Mouse (Mus musculus): ENCODE measurements at regions not wholly inside any gene's neighbourhood (a gene's known extent, or its start where the extent isn't known, plus 50 kb on each side); places are given as distances from the start of the nearest gene placed in this dataset.
"Not testable (repeated sequence)": the region's sequence is repeated elsewhere in the genome, so short reads cannot be mapped to it uniquely, and the experiment has no call there.

DNA sequence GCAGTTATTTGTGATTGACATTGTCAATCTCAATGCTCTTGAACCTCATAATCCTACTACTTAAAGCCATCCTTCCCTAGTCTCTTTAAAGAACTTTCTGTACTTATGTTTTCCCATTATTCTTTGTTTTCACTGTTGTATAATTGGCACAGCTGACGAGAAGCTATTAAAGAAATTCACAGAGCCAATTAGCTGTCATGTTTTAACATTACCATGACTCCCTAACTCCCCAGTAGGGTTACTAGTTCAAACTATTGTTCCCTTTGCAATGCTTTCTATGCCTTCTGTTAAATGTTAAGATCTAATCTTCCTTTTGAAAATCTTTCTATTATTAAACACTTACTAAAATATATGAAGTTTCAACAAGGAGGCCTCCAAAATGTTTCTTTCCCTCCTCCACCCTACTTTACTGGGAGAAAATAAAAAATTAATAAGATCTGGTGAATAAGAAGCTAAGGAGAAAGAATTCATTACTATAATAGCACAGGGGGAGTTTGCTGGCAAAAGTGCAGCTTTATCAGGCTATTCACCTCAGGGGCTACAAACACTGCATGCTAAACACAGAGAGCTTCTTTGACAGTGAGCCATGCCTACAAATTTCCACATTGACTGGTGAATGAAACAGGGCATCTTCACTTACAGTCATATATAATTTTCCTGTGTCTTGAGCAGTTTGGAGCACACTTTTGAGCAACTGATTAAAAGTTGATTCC is 144.4 kb upstream of the Olfm3 start:
- Histone ChIP-seq H3K36me3 (replicated peaks; ENCODE audit: control insufficient read depth, insufficient read depth) (no peaks in the 10 kb centered on the region), H3K9me3 (ENCODE audit: control insufficient read depth, low read length) (no peaks in the 10 kb centered on the region), H3K4me3 (replicated peaks; ENCODE audit: low read length) (no peak overlapping the region), H3K9ac (no peak overlapping the region), H3K4me1 (replicated peaks; ENCODE audit: control insufficient read depth, insufficient read depth, low read length) (0 out of 2 replicates have a peak, but pooled peaks cover 3% of the 10 kb centered on the region), H3K27me3 (ENCODE audit: control insufficient read depth, insufficient read depth, low read length) (no peaks in the 10 kb centered on the region), H3K27ac (no peak overlapping the region), H3K4me2 (replicated peaks) (no peak overlapping the region)
- DNase-seq (ENCODE audit: low spot score) (no peak), ATAC-seq (ENCODE audit: low FRiP score) (peak; percentile 53; the same call in 1 of the 2 replicates)
- WGBS, result 34% methylated on average over 1 of the region's 1 CpGs

GRCm38 (mm10) chr3:114762373-114762772 is 141.5 kb upstream of the Olfm3 start:
- not testable (repeated sequence) for H3K4me1 ChIP-seq (replicated peaks; ENCODE audit: control insufficient read depth, insufficient read depth, low read length); H3K4me2 ChIP-seq (replicated peaks); H3K36me3 ChIP-seq (replicated peaks; ENCODE audit: control insufficient read depth, insufficient read depth); H3K9me3 ChIP-seq (ENCODE audit: control insufficient read depth, low read length); ATAC-seq (ENCODE audit: low FRiP score); H3K27ac ChIP-seq; H3K27me3 ChIP-seq (ENCODE audit: control insufficient read depth, insufficient read depth, low read length); H3K9ac ChIP-seq; DNase-seq (ENCODE audit: low spot score); H3K4me3 ChIP-seq (replicated peaks; ENCODE audit: low read length)
- WGBS, result 84% methylated on average over 6 of the region's 8 CpGs

DNA sequence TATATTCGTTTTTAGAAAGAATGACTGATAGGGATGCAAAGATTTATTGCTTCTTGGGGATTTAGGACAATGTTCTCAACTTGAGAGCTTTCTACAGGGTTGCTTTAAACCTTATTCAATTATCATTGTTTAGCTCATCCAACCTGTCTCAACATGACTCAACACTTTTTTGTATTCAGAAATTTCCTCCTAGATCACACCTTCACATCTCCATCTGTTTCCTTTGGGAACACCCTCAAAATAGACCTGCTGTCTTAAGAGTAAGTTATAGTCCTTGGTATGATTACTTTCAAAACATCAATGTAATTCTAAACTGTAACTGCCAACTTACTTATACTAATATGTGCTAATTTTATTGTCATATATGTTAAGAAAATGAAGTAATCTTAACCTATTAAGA is 114.8 kb upstream of the Olfm3 start:
- Histone ChIP-seq H3K36me3 (replicated peaks; ENCODE audit: control insufficient read depth, insufficient read depth) (no peaks in the 10 kb centered on the region), H3K4me2 (replicated peaks) (no peak overlapping the region), H3K9ac (no peak overlapping the region), H3K27ac (no peak overlapping the region), H3K27me3 (ENCODE audit: control insufficient read depth, insufficient read depth, low read length) (no peaks in the 10 kb centered on the region), H3K4me3 (replicated peaks; ENCODE audit: low read length) (no peak overlapping the region), H3K9me3 (ENCODE audit: control insufficient read depth, low read length) (no peaks in the 10 kb centered on the region), H3K4me1 (replicated peaks; ENCODE audit: control insufficient read depth, insufficient read depth, low read length) (no peaks in the 10 kb centered on the region)
- 51% methylated on average over 1 of the region's 1 CpGs for WGBS
- DNase-seq (ENCODE audit: low spot score), result no peak
- no peak for ATAC-seq (ENCODE audit: low FRiP score)

GRCm38 (mm10) chr3:114790005-114790404 is 113.9 kb upstream of the Olfm3 start:
- no peak overlapping the region for H3K4me3 ChIP-seq (replicated peaks; ENCODE audit: low read length)
- DNase-seq (ENCODE audit: low spot score), result no peak
- WGBS, result 81% methylated on average over 2 of the region's 2 CpGs

DNA sequence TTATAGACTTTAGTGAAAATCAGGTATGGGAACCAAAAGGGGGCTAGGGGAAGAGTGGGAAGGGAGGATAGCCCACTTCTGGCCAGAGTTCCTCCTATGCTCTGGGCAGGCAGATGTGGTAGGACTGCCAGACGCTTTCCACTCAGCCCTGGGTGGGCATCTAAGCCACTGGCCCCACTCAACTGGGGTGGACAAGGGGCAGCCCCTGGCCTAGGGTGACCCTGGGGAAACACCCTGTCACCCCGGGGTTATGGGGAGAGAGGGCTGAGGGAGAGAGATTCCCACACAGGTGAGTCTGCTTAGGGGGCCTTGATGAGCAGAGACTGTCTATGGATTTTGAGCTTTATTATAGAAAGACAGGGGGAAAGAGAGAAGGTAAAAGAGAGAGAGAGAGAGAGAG is 70.8 kb upstream of the Olfm3 start:
- Histone ChIP-seq H3K36me3 (replicated peaks; ENCODE audit: control insufficient read depth, insufficient read depth) (no peaks in the 10 kb centered on the region), H3K4me2 (replicated peaks) (no peak overlapping the region), H3K9me3 (ENCODE audit: control insufficient read depth, low read length) (no peaks in the 10 kb centered on the region), H3K27ac (no peak overlapping the region), H3K4me3 (replicated peaks; ENCODE audit: low read length) (no peak overlapping the region), H3K27me3 (ENCODE audit: control insufficient read depth, insufficient read depth, low read length) (no peaks in the 10 kb centered on the region), H3K4me1 (replicated peaks; ENCODE audit: control insufficient read depth, insufficient read depth, low read length) (no peaks in the 10 kb centered on the region), H3K9ac (no peak overlapping the region)
- ATAC-seq (ENCODE audit: low FRiP score) (no peak; the same call in 1 of the 2 replicates), DNase-seq (ENCODE audit: low spot score) (no peak)
- 88% methylated on average over 2 of the region's 2 CpGs for WGBS

More at GRCm38 (mm10) chr3:114790005-114790404, 113.9 kb upstream of the Olfm3 start:
- Histone ChIP-seq H3K27me3 (ENCODE audit: control insufficient read depth, insufficient read depth, low read length) (no peaks in the 10 kb centered on the region), H3K9me3 (ENCODE audit: control insufficient read depth, low read length) (no peaks in the 10 kb centered on the region), H3K4me1 (replicated peaks; ENCODE audit: control insufficient read depth, insufficient read depth, low read length) (no peaks in the 10 kb centered on the region), H3K9ac (no peak overlapping the region), H3K36me3 (replicated peaks; ENCODE audit: control insufficient read depth, insufficient read depth) (no peaks in the 10 kb centered on the region), H3K4me2 (replicated peaks) (no peak overlapping the region), H3K27ac (no peak overlapping the region)
- no peak for ATAC-seq (ENCODE audit: low FRiP score)
